Mouse (Mus musculus): ENCODE measurements at regions not wholly inside any gene's neighbourhood (a gene's known extent, or its start where the extent isn't known, plus 50 kb on each side); places are given as distances from the start of the nearest gene placed in this dataset.

GRCm38 (mm10) chr6:31043919-31044318, 85.0 kb upstream of the Klf14 start:
- H3K36me3 ChIP-seq: no peaks in the 10 kb centered on the region
- DNase-seq (ENCODE audit: low spot score): no peak
- H3K9me3 ChIP-seq (replicated peaks): no peaks in the 10 kb centered on the region
- H3K27me3 ChIP-seq (ENCODE audit: low read depth, poor library complexity, severe bottlenecking): no peaks in the 10 kb centered on the region
- no peak overlapping the region for H3K4me3 ChIP-seq
- no peak overlapping the region for H3K27ac ChIP-seq (replicated peaks)
- no peaks in the 10 kb centered on the region; the same call in 1 of the 2 replicates for H3K4me1 ChIP-seq
- WGBS: 97% methylated on average over 3 of the region's 3 CpGs

- H3K4me1 ChIP-seq: no peaks in the 10 kb centered on the region; the same call in 1 of the 2 replicates
- whole genome bisulfite sequencing: 75% methylated on average over 3 of the region's 3 CpGs
- H3K36me3 ChIP-seq: no peaks in the 10 kb centered on the region
- H3K9me3 ChIP-seq (replicated peaks): no peaks in the 10 kb centered on the region
- DNase-seq (ENCODE audit: low spot score): no peak
- no peak overlapping the region for H3K27ac ChIP-seq (replicated peaks)
- no peaks in the 10 kb centered on the region for H3K27me3 ChIP-seq (ENCODE audit: low read depth, poor library complexity, severe bottlenecking)
- H3K4me3 ChIP-seq: no peak overlapping the region
These were observed 87.3 kb upstream of the Klf14 start for GRCm38 (mm10) chr6:31046197-31046596.

GRCm38 (mm10) chr6:31048920-31049576, 90.2 kb upstream of the Klf14 start:
- 69% methylated on average over 11 of the region's 11 CpGs for WGBS
- no peak overlapping the region for H3K4me3 ChIP-seq

GRCm38 (mm10) chr6:31050831-31051230, 92.0 kb upstream of the Klf14 start:
- Histone ChIP-seq H3K27me3 (ENCODE audit: low read depth, poor library complexity, severe bottlenecking) (no peaks in the 10 kb centered on the region), H3K9me3 (replicated peaks) (no peaks in the 10 kb centered on the region), H3K4me1 (no peaks in the 10 kb centered on the region; the same call in 1 of the 2 replicates), H3K36me3 (no peaks in the 10 kb centered on the region), H3K4me3 (no peak overlapping the region), H3K27ac (replicated peaks) (no peak overlapping the region)
- 79% methylated on average over 5 of the region's 5 CpGs for WGBS
- no peak for DNase-seq (ENCODE audit: low spot score)

More at GRCm38 (mm10) chr6:31048920-31049576, 90.2 kb upstream of the Klf14 start:
- DNase-seq (ENCODE audit: low spot score): no peak
- no peaks in the 10 kb centered on the region for H3K9me3 ChIP-seq (replicated peaks)
- no peaks in the 10 kb centered on the region for H3K27me3 ChIP-seq (ENCODE audit: low read depth, poor library complexity, severe bottlenecking)
- no peak overlapping the region for H3K27ac ChIP-seq (replicated peaks)
- no peaks in the 10 kb centered on the region for H3K36me3 ChIP-seq
- no peaks in the 10 kb centered on the region; the same call in 1 of the 2 replicates for H3K4me1 ChIP-seq

- 85% methylated on average over 6 of the region's 6 CpGs for WGBS
- no peaks in the 10 kb centered on the region for H3K27me3 ChIP-seq (ENCODE audit: low read depth, poor library complexity, severe bottlenecking)
- H3K4me1 ChIP-seq: no peaks in the 10 kb centered on the region; the same call in 1 of the 2 replicates
- H3K36me3 ChIP-seq: no peaks in the 10 kb centered on the region
- H3K27ac ChIP-seq (replicated peaks): no peak overlapping the region
- H3K4me3 ChIP-seq: no peak overlapping the region
- no peak for DNase-seq (ENCODE audit: low spot score)
- no peaks in the 10 kb centered on the region for H3K9me3 ChIP-seq (replicated peaks)
These were observed 92.9 kb upstream of the Klf14 start for GRCm38 (mm10) chr6:31051771-31052170.

- Histone ChIP-seq H3K27me3 (ENCODE audit: low read depth, poor library complexity, severe bottlenecking) (no peaks in the 10 kb centered on the region), H3K4me1 (peaks cover 4% of the 10 kb centered on the region; the same call in 1 of the 2 replicates), H3K9me3 (replicated peaks) (no peaks in the 10 kb centered on the region), H3K27ac (replicated peaks) (no peak overlapping the region), H3K4me3 (no peak overlapping the region), H3K36me3 (no peaks in the 10 kb centered on the region)
- WGBS: 14% methylated on average over 8 of the region's 8 CpGs
- DNase-seq (ENCODE audit: low spot score): peak; percentile 24
These were observed 94.1 kb upstream of the Klf14 start for GRCm38 (mm10) chr6:31053003-31053402.

- H3K9me3 ChIP-seq (replicated peaks): no peaks in the 10 kb centered on the region
- WGBS: 87% methylated on average over 12 of the region's 12 CpGs
These were observed 98.1 kb upstream of the Klf14 start for GRCm38 (mm10) chr6:31056786-31057566.

GRCm38 (mm10) chr6:31058299-31058698, 99.4 kb upstream of the Klf14 start:
- no peak overlapping the region for H3K4me3 ChIP-seq
- no peaks in the 10 kb centered on the region for H3K27me3 ChIP-seq (ENCODE audit: low read depth, poor library complexity, severe bottlenecking)
- no peaks in the 10 kb centered on the region for H3K36me3 ChIP-seq
- no peak for DNase-seq (ENCODE audit: low spot score)
- H3K9me3 ChIP-seq (replicated peaks): no peaks in the 10 kb centered on the region
- H3K27ac ChIP-seq (replicated peaks): no peak overlapping the region
- peaks cover 15% of the 10 kb centered on the region for H3K4me1 ChIP-seq
- 76% methylated on average over 1 of the region's 1 CpGs for WGBS

More at GRCm38 (mm10) chr6:31056786-31057566, 98.1 kb upstream of the Klf14 start:
- Histone ChIP-seq H3K4me1 (peaks cover 11% of the 10 kb centered on the region), H3K36me3 (no peaks in the 10 kb centered on the region), H3K27ac (replicated peaks) (no peak overlapping the region), H3K4me3 (no peak overlapping the region), H3K27me3 (ENCODE audit: low read depth, poor library complexity, severe bottlenecking) (no peaks in the 10 kb centered on the region)
- DNase-seq (ENCODE audit: low spot score): no peak

- Histone ChIP-seq H3K27me3 (ENCODE audit: low read depth, poor library complexity, severe bottlenecking) (no peaks in the 10 kb centered on the region), H3K4me1 (peaks cover 16% of the 10 kb centered on the region)
- WGBS: 80% methylated on average over 3 of the region's 3 CpGs
These were observed 100.1 kb upstream of the Klf14 start for GRCm38 (mm10) chr6:31058961-31059360.

GRCm38 (mm10) chr6:31061813-31062212, 102.9 kb upstream of the Klf14 start:
- Histone ChIP-seq H3K4me1 (peaks cover 19% of the 10 kb centered on the region), H3K27me3 (ENCODE audit: low read depth, poor library complexity, severe bottlenecking) (no peaks in the 10 kb centered on the region), H3K27ac (replicated peaks) (no peak overlapping the region), H3K36me3 (no peaks in the 10 kb centered on the region), H3K4me3 (no peak overlapping the region), H3K9me3 (replicated peaks) (no peaks in the 10 kb centered on the region)
- no peak for DNase-seq (ENCODE audit: low spot score)
- WGBS: 93% methylated on average over 4 of the region's 4 CpGs

More at GRCm38 (mm10) chr6:31058961-31059360, 100.1 kb upstream of the Klf14 start:
- H3K9me3 ChIP-seq (replicated peaks): no peaks in the 10 kb centered on the region
- DNase-seq (ENCODE audit: low spot score): no peak
- H3K36me3 ChIP-seq: no peaks in the 10 kb centered on the region
- H3K4me3 ChIP-seq: no peak overlapping the region
- H3K27ac ChIP-seq (replicated peaks): no peak overlapping the region

- no peak for DNase-seq (ENCODE audit: low spot score)
- Histone ChIP-seq H3K36me3 (no peaks in the 10 kb centered on the region), H3K4me1 (peaks cover 12% of the 10 kb centered on the region; the same call in 1 of the 2 replicates), H3K27ac (replicated peaks) (no peak overlapping the region), H3K4me3 (no peak overlapping the region), H3K9me3 (replicated peaks) (no peaks in the 10 kb centered on the region), H3K27me3 (ENCODE audit: low read depth, poor library complexity, severe bottlenecking) (no peaks in the 10 kb centered on the region)
- 87% methylated on average over 9 of the region's 9 CpGs for WGBS
These were observed 106.5 kb upstream of the Klf14 start for GRCm38 (mm10) chr6:31065419-31065818.

- no peak for DNase-seq (ENCODE audit: low spot score)
- Histone ChIP-seq H3K27ac (replicated peaks) (no peak overlapping the region), H3K36me3 (no peaks in the 10 kb centered on the region), H3K9me3 (replicated peaks) (no peaks in the 10 kb centered on the region), H3K4me1 (peaks cover 12% of the 10 kb centered on the region; the same call in 1 of the 2 replicates), H3K27me3 (ENCODE audit: low read depth, poor library complexity, severe bottlenecking) (no peaks in the 10 kb centered on the region), H3K4me3 (no peak overlapping the region)
- 89% methylated on average over 5 of the region's 5 CpGs for WGBS
These were observed 108.0 kb upstream of the Klf14 start for GRCm38 (mm10) chr6:31066861-31067260.

- Histone ChIP-seq H3K27me3 (ENCODE audit: low read depth, poor library complexity, severe bottlenecking) (no peaks in the 10 kb centered on the region), H3K27ac (replicated peaks) (no peak overlapping the region), H3K36me3 (no peaks in the 10 kb centered on the region), H3K9me3 (replicated peaks) (no peaks in the 10 kb centered on the region), H3K4me1 (peaks cover 12% of the 10 kb centered on the region; the same call in 1 of the 2 replicates), H3K4me3 (no peak overlapping the region)
- no peak for DNase-seq (ENCODE audit: low spot score)
- WGBS: 88% methylated on average over 7 of the region's 7 CpGs
These were observed 108.6 kb upstream of the Klf14 start for GRCm38 (mm10) chr6:31067453-31067852.
